Mouse (Mus musculus): ENCODE measurements around the gene Spink8. TPM values are rescaled to one million over a fixed set of nuclear protein-coding genes. Genes with fewer than 3 reads are reported as not detected.

The Spink8 gene
- polyA plus RNA-seq, 1 experiment from 2014 or later: 0.18 TPM

Other genes starting within 250 kb of the Spink8 start
- not detected in 2 replicates for gene Fbxw15, start 244.0 kb upstream of the Spink8 start, polyA plus RNA-seq (2015; fragmentation: Nextera tagmentation; extraction: Ambion mirVana)
- gene Fbxw24, start 186.2 kb upstream of the Spink8 start, polyA plus RNA-seq (2015; fragmentation: Nextera tagmentation; extraction: Ambion mirVana): 0.09 TPM in 1 of 2 replicates, not detected in the other
- not detected in 2 replicates for gene Fbxw25, start 147.6 kb upstream of the Spink8 start, polyA plus RNA-seq (2015; fragmentation: Nextera tagmentation; extraction: Ambion mirVana)
- 0.09 TPM in 1 of 2 replicates, not detected in the other for gene Fbxw18, start 109.6 kb upstream of the Spink8 start, polyA plus RNA-seq (2015; fragmentation: Nextera tagmentation; extraction: Ambion mirVana)
- 0.07 and 0.18 TPM in 2 replicates for gene Fbxw26, start 66.2 kb upstream of the Spink8 start, polyA plus RNA-seq (2015; fragmentation: Nextera tagmentation; extraction: Ambion mirVana)
- gene Fbxw27, start 21.6 kb upstream of the Spink8 start, polyA plus RNA-seq (2015; fragmentation: Nextera tagmentation; extraction: Ambion mirVana): not detected in 2 replicates
- 97.0 and 98.7 TPM in 2 replicates for gene Nme6, start 20.5 kb downstream of the Spink8 start, polyA plus RNA-seq (2015; fragmentation: Nextera tagmentation; extraction: Ambion mirVana)
- gene Camp, start 37.3 kb downstream of the Spink8 start, polyA plus RNA-seq (2015; fragmentation: Nextera tagmentation; extraction: Ambion mirVana): 1.9 and 3.5 TPM in 2 replicates
- gene Cdc25a, start 63.3 kb downstream of the Spink8 start, polyA plus RNA-seq (2015; fragmentation: Nextera tagmentation; extraction: Ambion mirVana): 31.2 and 31.3 TPM in 2 replicates
- gene Map4, start 119.2 kb downstream of the Spink8 start, polyA plus RNA-seq (2015; fragmentation: Nextera tagmentation; extraction: Ambion mirVana): 52.8 and 57.2 TPM in 2 replicates

Data from intestine, embryonic 16.5 days (tissue).